Mouse (Mus musculus): Measurements from ENCODE around the gene Pkd1l2.

- TF ChIP-seq CTCF (IDR thresholded peaks at IDR 0.05; ENCODE audit: insufficient read depth, low read depth, low read length) (no peak), POLR2A (IDR thresholded peaks at IDR 0.05; ENCODE audit: insufficient read depth, low read depth, low read length) (no peak)
Measured at GRCm38 (mm10) chr8:116975606-116976005, 106.6 kb downstream of the Pkd1l2 start.

Data from olfactory bulb, adult 2 months (tissue).